Mouse (Mus musculus): ENCODE results near the gene Higd2a.

- no peak for TF ChIP-seq MYC (IDR thresholded peaks at IDR 0.05; ENCODE audit: low read depth, low read length)
- no peak for TF ChIP-seq POLR2A (IDR thresholded peaks at IDR 0.05; ENCODE audit: low read depth, low read length)
- no peak for TF ChIP-seq CHD1 (IDR thresholded peaks at IDR 0.05; ENCODE audit: low read depth, low read length)
- TF ChIP-seq CTCF (conservative IDR thresholded peaks at IDR 0.05 in 1 of 2, IDR thresholded peaks at IDR 0.05 in 1 of 2; ENCODE audit: low read depth in 2 of 2, low read length in 2 of 2): no peak
- no peak for TF ChIP-seq SMC3 (IDR thresholded peaks at IDR 0.05; ENCODE audit: low read depth, low read length)
- no peak for TF ChIP-seq USF1 (IDR thresholded peaks at IDR 0.05; ENCODE audit: low read depth, low read length)
- TF ChIP-seq TBP (conservative IDR thresholded peaks at IDR 0.05; ENCODE audit: low read depth, low read length): no peak
- no peak for TF ChIP-seq POLR2AphosphoS2 (IDR thresholded peaks at IDR 0.05; ENCODE audit: low read depth, low read length)
These were observed 4.2 kb upstream of the Higd2a start for GRCm38 (mm10) chr13:54585831-54586230.

All from CH12.LX (cell line).